Mouse (Mus musculus) CH12.LX (cell line): Measurements from ENCODE around the gene Ssh2. TPM values are rescaled to one million over a fixed set of nuclear protein-coding genes. Genes with fewer than 3 reads are reported as not detected.

Source experiments
- DNase-seq: peaks from one replicate; pipeline ENCODE4 v3.0.0-alpha.2; 2013; ENCODE audit errors: extremely low read depth
- H3K27ac ChIP-seq: 2 replicates; pipeline ENCODE4 v1.5.1; 2012; ENCODE audit warnings: low read depth, mild to moderate bottlenecking, control low read depth, moderate library complexity; ENCODE audit not compliant: insufficient read depth
- H3K27me3 ChIP-seq: replicated peaks from 2 replicates; pipeline ENCODE3; 2012; ENCODE audit warnings: inconsistent platforms
- H3K36me3 ChIP-seq, 2 experiments: replicated peaks in 1 of 2; 2 replicates each; pipeline versions ENCODE3 to v1.6.1; 2012; ENCODE audit warnings: inconsistent platforms in 1 of 2, low read length in 1 of 2, mild to moderate bottlenecking in 1 of 2, mixed read lengths in 1 of 2, moderate library complexity in 1 of 2; ENCODE audit not compliant: control insufficient read depth in 1 of 2, insufficient read depth in 1 of 2
- H3K4me1 ChIP-seq, 2 experiments: 2 replicates each; pipeline ENCODE4 v1.6.1; 2012; ENCODE audit warnings: inconsistent platforms in 1 of 2, moderate library complexity in 1 of 2; ENCODE audit not compliant: insufficient read depth in 2 of 2, control insufficient read depth in 1 of 2
- H3K4me2 ChIP-seq: 2 replicates; pipeline ENCODE4 v1.6.1; 2012; ENCODE audit warnings: low read depth, mild to moderate bottlenecking, control low read depth; ENCODE audit not compliant: poor library complexity, insufficient read depth, severe bottlenecking
- H3K4me3 ChIP-seq, 3 experiments: fragments of 150-350 bp in 1 of 3; sonication (generic) in 1 of 3; replicated peaks in 1 of 3; 2 replicates each; pipeline versions ENCODE3 to v1.5.1; 2011 to 2012; ENCODE audit warnings: low read depth in 2 of 3, low read length in 2 of 3, mild to moderate bottlenecking in 2 of 3, moderate library complexity in 2 of 3, control low read depth in 1 of 3, improper control_type of control experiment in 1 of 3, inconsistent platforms in 1 of 3, mixed read lengths in 1 of 3; ENCODE audit not compliant: poor library complexity in 1 of 3
- H3K79me2 ChIP-seq: replicated peaks from 2 replicates; pipeline ENCODE4 v1.6.1; 2012; ENCODE audit warnings: mild to moderate bottlenecking, moderate library complexity; ENCODE audit not compliant: control insufficient read depth, poor library complexity, insufficient read depth, severe bottlenecking; ENCODE audit errors: extremely low read depth
- H3K9ac ChIP-seq: 2 replicates; pipeline ENCODE4 v1.6.1; 2012; ENCODE audit warnings: low read depth, mild to moderate bottlenecking, control low read depth, moderate library complexity; ENCODE audit not compliant: insufficient read depth
- H3K9me3 ChIP-seq: replicated peaks from 2 replicates; pipeline ENCODE3; 2012; ENCODE audit warnings: low read length, inconsistent platforms, mixed read lengths
- CHD2 ChIP-seq: IDR thresholded peaks from 2 replicates; pipeline ENCODE4 v1.6.1; 2011; ENCODE audit warnings: low read length, improper control_type of control experiment
- E2F4 ChIP-seq: IDR thresholded peaks from 2 replicates; pipeline ENCODE4 v1.6.1; 2011; ENCODE audit warnings: low read depth, low read length, improper control_type of control experiment; ENCODE audit not compliant: insufficient replicate concordance
- IRF4 ChIP-seq: IDR thresholded peaks from 2 replicates; pipeline ENCODE4 v1.6.1; 2014; ENCODE audit warnings: low read depth, mild to moderate bottlenecking, inconsistent platforms, low read length, improper control_type of control experiment
- JUN ChIP-seq: IDR thresholded peaks from 2 replicates; pipeline ENCODE4 v1.6.1; 2011; ENCODE audit warnings: low read depth, mild to moderate bottlenecking, low read length, improper control_type of control experiment, moderate library complexity; ENCODE audit not compliant: insufficient read depth
- JUND ChIP-seq: conservative IDR thresholded peaks from 2 replicates; pipeline ENCODE4 v1.6.1; 2011; ENCODE audit warnings: low read depth, low read length, improper control_type of control experiment
- KAT2A ChIP-seq: IDR thresholded peaks from 2 replicates; pipeline ENCODE4 v1.6.1; 2012; ENCODE audit warnings: low read length, improper control_type of control experiment, inconsistent platforms; ENCODE audit not compliant: insufficient replicate concordance
- MAFK ChIP-seq: IDR thresholded peaks from 2 replicates; pipeline ENCODE4 v1.6.1; 2011; ENCODE audit warnings: low read length, improper control_type of control experiment; ENCODE audit not compliant: insufficient replicate concordance
- MAX ChIP-seq: IDR thresholded peaks from 2 replicates; pipeline ENCODE4 v1.6.1; 2011; ENCODE audit warnings: low read length, improper control_type of control experiment
- MAZ ChIP-seq: IDR thresholded peaks from 2 replicates; pipeline ENCODE4 v1.6.1; 2012; ENCODE audit warnings: low read depth, mild to moderate bottlenecking, inconsistent platforms, low read length, improper control_type of control experiment, moderate library complexity
- MXI1 ChIP-seq: IDR thresholded peaks from 2 replicates; pipeline ENCODE4 v1.6.1; 2011; ENCODE audit warnings: mild to moderate bottlenecking, low read depth, low read length, improper control_type of control experiment
- NRF1 ChIP-seq: IDR thresholded peaks from 2 replicates; pipeline ENCODE4 v1.6.1; 2014; ENCODE audit warnings: low read depth, mild to moderate bottlenecking, inconsistent platforms, low read length, improper control_type of control experiment, moderate library complexity
- RCOR1 ChIP-seq: conservative IDR thresholded peaks from 2 replicates; pipeline ENCODE4 v1.6.1; 2012; ENCODE audit warnings: low read depth, mild to moderate bottlenecking, inconsistent platforms, low read length, improper control_type of control experiment
- SMC3 ChIP-seq: IDR thresholded peaks from 2 replicates; pipeline ENCODE4 v1.6.1; 2011; ENCODE audit warnings: low read depth, low read length, improper control_type of control experiment
- UBTF ChIP-seq: IDR thresholded peaks from 2 replicates; pipeline ENCODE4 v1.6.1; 2012; ENCODE audit warnings: low read depth, mild to moderate bottlenecking, inconsistent platforms, low read length, improper control_type of control experiment, moderate library complexity
- dilution Hi-C: fragments of 300-500 bp; cut with MboI; formaldehyde crosslinking; loops from 2 replicates; pipeline ENCODE4 v1.14.3; 2020; ENCODE audit warnings: low sequenced_read_pairs; ENCODE audit not compliant: extremely low pct_unique_long_range_greater_than_20kb, extremely low pct_ligation_motif_present
- in situ Hi-C: fragments of 300-500 bp; cut with MboI; formaldehyde crosslinking; loops from 3 replicates; pipeline ENCODE4 v1.14.3; 2019; ENCODE audit warnings: low sequenced_read_pairs, low pct_ligation_motif_present, low pct_unique_long_range_greater_than_20kb, mixed read lengths
- polyA plus RNA-seq: library from polyadenylated mRNA; unstranded; fragments of >175 nt; gene quantifications from 2 replicates; pipeline ENCODE4 v1.2.1, GENCODE M21; 2012; ENCODE audit warnings: low read depth; ENCODE audit not compliant: insufficient read length
- total RNA-seq, 2 experiments: library from RNA; depleted of rRNA; stranded (reverse); fragments of 300-350 nt in 1 of 2; fragments of >200 nt in 1 of 2; gene quantifications; 2 replicates each; pipeline ENCODE4 v1.2.3; 2012 to 2014

The Ssh2 gene
- total and polyA plus RNA-seq, 3 experiments: 5.9 to 14.6 (median 6.3) TPM

- Histone ChIP-seq H3K9me3 (no peaks in the 10 kb centered on the region), H3K27ac (peak overlapping the region; percentile 93), H3K36me3 (no peaks in the 10 kb centered on the region), H3K4me2 (peak overlapping the region; percentile 94), H3K27me3 (no peaks in the 10 kb centered on the region), H3K4me3 (peak overlapping the region; percentile 75 to 80 (median 79)), H3K4me1 (peaks cover 6 to 42% of the 10 kb centered on the region in 2 experiments), H3K79me2 (peaks cover 23% of the 10 kb centered on the region), H3K9ac (peak overlapping the region; percentile 75)
- DNase-seq: peak; percentile 69
- in situ Hi-C loops (loop anchor here (10.0 kb wide), 1 partner anchor 228 kb away; no protein-coding TSS in a partner anchor), dilution Hi-C loops (no loop called here)
- 0 out of 2 replicates have a peak, but pooled peaks have one; percentile 2 for TF ChIP-seq E2F4
- TF ChIP-seq IRF4: no peak
- TF ChIP-seq MAX: no peak
- no peak for TF ChIP-seq SMC3
- TF ChIP-seq JUN: 0 out of 2 replicates have a peak, but pooled peaks have one; percentile 38
- 0 out of 2 replicates have a peak, but pooled peaks have one; percentile 14 for TF ChIP-seq MAZ
- TF ChIP-seq RCOR1: peak; percentile 26; the same call in 1 of the 2 replicates
- TF ChIP-seq KAT2A: 0 out of 2 replicates have a peak, but pooled peaks have one; percentile 35
- TF ChIP-seq MXI1: peak; percentile 88
These were observed 659 bp downstream of the Ssh2 start for GRCm38 (mm10) chr11:77216761-77217130.

DNA sequence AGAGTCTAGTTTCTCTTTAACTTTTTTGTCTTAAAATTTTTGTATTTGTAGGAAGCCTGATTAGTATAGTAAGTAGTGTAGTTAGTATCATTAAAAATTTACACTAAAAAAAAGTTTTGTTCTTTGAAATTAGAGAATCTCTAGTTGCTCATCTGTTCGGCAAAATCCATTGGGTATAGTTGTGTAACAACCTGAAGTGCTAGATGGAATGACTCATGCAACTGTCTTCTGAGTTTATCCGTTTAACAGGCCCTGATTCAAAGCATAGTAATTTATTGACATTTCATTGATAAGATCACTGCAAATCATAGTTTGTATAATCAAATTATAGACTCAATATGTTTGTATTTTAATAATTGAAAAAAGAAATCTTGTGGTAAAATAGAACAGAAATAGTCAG, 14.7 kb downstream of the Ssh2 start:
- Histone ChIP-seq H3K4me3 (no peak overlapping the region), H3K9me3 (no peaks in the 10 kb centered on the region), H3K4me1 (peaks cover 0 to 32% of the 10 kb centered on the region in 2 experiments; a peak in 2 of 4 replicates), H3K27ac (no peak overlapping the region), H3K27me3 (no peaks in the 10 kb centered on the region), H3K4me2 (no peak overlapping the region), H3K79me2 (peaks cover 4% of the 10 kb centered on the region; the same call in 1 of the 2 replicates), H3K36me3 (peaks cover 0 to 5% of the 10 kb centered on the region in 2 experiments), H3K9ac (no peak overlapping the region)
- dilution Hi-C loops (no loop called here), in situ Hi-C loops (no loop called here)
- DNase-seq: no peak
- TF ChIP-seq JUND (no peak), CHD2 (no peak), NRF1 (no peak), UBTF (no peak), JUN (no peak), MAFK (no peak)
